Mouse (Mus musculus): ENCODE measurements around the gene Dip2c. TPM values are rescaled to one million over a fixed set of nuclear protein-coding genes. Genes with fewer than 3 reads are reported as not detected.

Gene Dip2c
- total RNA-seq, 2 experiments from 2014 or later = 25.1 to 26.9 TPM

- no peak for DNase-seq (ENCODE audit: low spot score in 2 of 2)
Measured at GRCm38 (mm10) chr13:9325262-9325661, 48.9 kb downstream of the Dip2c start.

GRCm38 (mm10) chr13:9329307-9329915 is 53.1 kb downstream of the Dip2c start:
- DNase-seq (ENCODE audit: low spot score in 2 of 2) = no peak

GRCm38 (mm10) chr13:9333187-9333586 is 56.9 kb downstream of the Dip2c start:
- no peak for DNase-seq (ENCODE audit: low spot score in 2 of 2)

GRCm38 (mm10) chr13:9340293-9340692 is 64.0 kb downstream of the Dip2c start:
- DNase-seq (ENCODE audit: low spot score in 2 of 2) = no peak

- DNase-seq (ENCODE audit: low spot score in 2 of 2) = no peak
Measured at GRCm38 (mm10) chr13:9342696-9343095, 66.4 kb downstream of the Dip2c start.

GRCm38 (mm10) chr13:9347448-9347847 is 71.1 kb downstream of the Dip2c start:
- DNase-seq (ENCODE audit: low spot score in 2 of 2) = no peak

GRCm38 (mm10) chr13:9350670-9351069 is 74.3 kb downstream of the Dip2c start:
- DNase-seq (ENCODE audit: low spot score in 2 of 2) = no peak

- no peak for DNase-seq (ENCODE audit: low spot score in 2 of 2)
Measured at GRCm38 (mm10) chr13:9353890-9354289, 77.6 kb downstream of the Dip2c start.

- no peak for DNase-seq (ENCODE audit: low spot score in 2 of 2)
Measured at GRCm38 (mm10) chr13:9355331-9355730, 79.0 kb downstream of the Dip2c start.

- DNase-seq (ENCODE audit: low spot score in 2 of 2) = no peak
Measured at GRCm38 (mm10) chr13:9361457-9361856, 85.1 kb downstream of the Dip2c start.

GRCm38 (mm10) chr13:9371387-9371786 is 95.1 kb downstream of the Dip2c start:
- DNase-seq (ENCODE audit: low spot score in 2 of 2) = no peak

- DNase-seq (ENCODE audit: low spot score in 2 of 2) = no peak
Measured at GRCm38 (mm10) chr13:9377130-9377529, 100.8 kb downstream of the Dip2c start.

GRCm38 (mm10) chr13:9380740-9381410 is 104.5 kb downstream of the Dip2c start:
- DNase-seq (ENCODE audit: low spot score in 2 of 2) = no peak

- DNase-seq (ENCODE audit: low spot score in 2 of 2) = no peak
Measured at GRCm38 (mm10) chr13:9388017-9388416, 111.7 kb downstream of the Dip2c start.

- no peak for DNase-seq (ENCODE audit: low spot score in 2 of 2)
Measured at GRCm38 (mm10) chr13:9389334-9389733, 113.0 kb downstream of the Dip2c start.

- DNase-seq (ENCODE audit: low spot score in 2 of 2) = no peak
Measured at GRCm38 (mm10) chr13:9390204-9390804, 114.0 kb downstream of the Dip2c start.

GRCm38 (mm10) chr13:9393470-9393869 is 117.1 kb downstream of the Dip2c start:
- DNase-seq (ENCODE audit: low spot score in 2 of 2) = no peak

- no peak for DNase-seq (ENCODE audit: low spot score in 2 of 2)
Measured at GRCm38 (mm10) chr13:9395286-9395685, 119.0 kb downstream of the Dip2c start.

- DNase-seq (ENCODE audit: low spot score in 2 of 2) = no peak
Measured at GRCm38 (mm10) chr13:9398846-9399245, 122.5 kb downstream of the Dip2c start.

GRCm38 (mm10) chr13:9405399-9405798 is 129.1 kb downstream of the Dip2c start:
- DNase-seq (ENCODE audit: low spot score in 2 of 2) = no peak

GRCm38 (mm10) chr13:9408983-9409382 is 132.7 kb downstream of the Dip2c start:
- DNase-seq (ENCODE audit: low spot score in 2 of 2) = no peak

GRCm38 (mm10) chr13:9418441-9418840 is 142.1 kb downstream of the Dip2c start:
- DNase-seq (ENCODE audit: low spot score in 2 of 2) = no peak

- DNase-seq (ENCODE audit: low spot score in 2 of 2) = no peak
Measured at GRCm38 (mm10) chr13:9419213-9419612, 142.9 kb downstream of the Dip2c start.

Data from adrenal gland, postnatal 4 days (tissue).